Mouse (Mus musculus) ovary, postnatal 14 days (tissue): ENCODE measurements around the gene Lmo7.
A peak's percentile ranks its signal among the peaks of the same experiment; 100 is the strongest.

Source experiments
- DNase-seq: peaks from one replicate; pipeline ENCODE4 v3.0.0; 2022; ENCODE audit warnings: low spot score

Gene Lmo7

GRCm38 (mm10) chr14:101729237-101729971 lies at the start of gene Lmo7, which contains the start of gene Gm9922:
Gene Lmo7, plus strand, starts transcription at chr14:101729957.
Gene Gm9922, minus strand, starts transcription at chr14:101729814.
- DNase-seq = peak; percentile 48

- DNase-seq = no peak
Measured at GRCm38 (mm10) chr14:101687696-101688095, 42.1 kb upstream of the Lmo7 start.

- DNase-seq = no peak
Measured at GRCm38 (mm10) chr14:101688406-101688805, 41.4 kb upstream of the Lmo7 start.

- no peak for DNase-seq
Measured at GRCm38 (mm10) chr14:101704479-101704878, 25.3 kb upstream of the Lmo7 start.

GRCm38 (mm10) chr14:101707088-101707487 lies 22.7 kb upstream of the Lmo7 start:
- DNase-seq = no peak

- DNase-seq = no peak
Measured at GRCm38 (mm10) chr14:101714414-101714813, 15.3 kb upstream of the Lmo7 start.

GRCm38 (mm10) chr14:101729972-101730692 lies 375 bp downstream of the Lmo7 start:
- no peak for DNase-seq

- no peak for DNase-seq
Measured at GRCm38 (mm10) chr14:101733542-101734303, 4.0 kb downstream of the Lmo7 start.

GRCm38 (mm10) chr14:101737501-101737900 lies 7.7 kb downstream of the Lmo7 start:
- no peak for DNase-seq

- DNase-seq = no peak
Measured at GRCm38 (mm10) chr14:101746635-101747034, 16.9 kb downstream of the Lmo7 start.

- DNase-seq = no peak
Measured at GRCm38 (mm10) chr14:101747811-101748210, 18.1 kb downstream of the Lmo7 start.

- DNase-seq = no peak
Measured at GRCm38 (mm10) chr14:101748436-101748835, 18.7 kb downstream of the Lmo7 start.

- no peak for DNase-seq
Measured at GRCm38 (mm10) chr14:101750910-101751309, 21.2 kb downstream of the Lmo7 start.

- no peak for DNase-seq
Measured at GRCm38 (mm10) chr14:101755425-101755824, 25.7 kb downstream of the Lmo7 start.

GRCm38 (mm10) chr14:101762267-101762666 lies 32.5 kb downstream of the Lmo7 start:
- DNase-seq = no peak

- no peak for DNase-seq
Measured at GRCm38 (mm10) chr14:101763762-101764295, 34.1 kb downstream of the Lmo7 start.

- no peak for DNase-seq
Measured at GRCm38 (mm10) chr14:101771336-101771735, 41.6 kb downstream of the Lmo7 start.

GRCm38 (mm10) chr14:101771756-101772155 lies 42.0 kb downstream of the Lmo7 start:
- no peak for DNase-seq

- peak; percentile 21 for DNase-seq
Measured at GRCm38 (mm10) chr14:101774631-101775030, 44.9 kb downstream of the Lmo7 start.

- no peak for DNase-seq
Measured at GRCm38 (mm10) chr14:101776296-101777128, 46.8 kb downstream of the Lmo7 start.

- DNase-seq = no peak
Measured at GRCm38 (mm10) chr14:101777129-101777493, 47.4 kb downstream of the Lmo7 start.
